Mouse (Mus musculus): Measurements from ENCODE around the gene Brpf1. TPM values are rescaled to one million over a fixed set of nuclear protein-coding genes. Genes with fewer than 3 reads are reported as not detected.

Gene Brpf1
- polyA plus RNA-seq, 1 experiment from 2014 or later, result 7.3 TPM

GRCm38 (mm10) chr6:113352820-113353219, 45.9 kb downstream of the Brpf1 start:
- Histone ChIP-seq H3K4me2 (replicated peaks; ENCODE audit: low read depth) (no peak overlapping the region), H3K4me1 (replicated peaks; ENCODE audit: control insufficient read depth, insufficient read depth, low read length) (no peaks in the 10 kb centered on the region), H3K4me3 (ENCODE audit: low read depth, low read length) (no peak overlapping the region), H3K27me3 (replicated peaks; ENCODE audit: control insufficient read depth, insufficient read depth, low read length) (no peaks in the 10 kb centered on the region), H3K9me3 (ENCODE audit: control insufficient read depth) (no peaks in the 10 kb centered on the region), H3K9ac (ENCODE audit: low read depth, low read length) (no peak overlapping the region), H3K27ac (ENCODE audit: low read depth, low read length) (no peak overlapping the region), H3K36me3 (ENCODE audit: control insufficient read depth, insufficient read depth) (no peaks in the 10 kb centered on the region)
- 76% methylated on average over 3 of the region's 3 CpGs for WGBS
- no peak for TF ChIP-seq CTCF (IDR thresholded peaks at IDR 0.05; ENCODE audit: low read depth)
- no peak for ATAC-seq

GRCm38 (mm10) chr6:113353696-113354095, 46.8 kb downstream of the Brpf1 start:
- no peak for TF ChIP-seq CTCF (IDR thresholded peaks at IDR 0.05; ENCODE audit: low read depth)
- Histone ChIP-seq H3K27me3 (replicated peaks; ENCODE audit: control insufficient read depth, insufficient read depth, low read length) (no peaks in the 10 kb centered on the region), H3K36me3 (ENCODE audit: control insufficient read depth, insufficient read depth) (no peaks in the 10 kb centered on the region), H3K9ac (ENCODE audit: low read depth, low read length) (no peak overlapping the region), H3K27ac (ENCODE audit: low read depth, low read length) (no peak overlapping the region), H3K4me2 (replicated peaks; ENCODE audit: low read depth) (no peak overlapping the region), H3K4me3 (ENCODE audit: low read depth, low read length) (no peak overlapping the region), H3K4me1 (replicated peaks; ENCODE audit: control insufficient read depth, insufficient read depth, low read length) (no peaks in the 10 kb centered on the region), H3K9me3 (ENCODE audit: control insufficient read depth) (no peaks in the 10 kb centered on the region)
- 59% methylated on average over 3 of the region's 3 CpGs for WGBS
- ATAC-seq, result no peak

GRCm38 (mm10) chr6:113361476-113361875, 54.5 kb downstream of the Brpf1 start:
- no peak for ATAC-seq
- Histone ChIP-seq H3K4me3 (ENCODE audit: low read depth, low read length) (no peak overlapping the region), H3K9me3 (ENCODE audit: control insufficient read depth) (no peaks in the 10 kb centered on the region), H3K9ac (ENCODE audit: low read depth, low read length) (no peak overlapping the region), H3K27me3 (replicated peaks; ENCODE audit: control insufficient read depth, insufficient read depth, low read length) (no peaks in the 10 kb centered on the region), H3K4me2 (replicated peaks; ENCODE audit: low read depth) (no peak overlapping the region), H3K27ac (ENCODE audit: low read depth, low read length) (no peak overlapping the region), H3K36me3 (ENCODE audit: control insufficient read depth, insufficient read depth) (peaks cover 5% of the 10 kb centered on the region; the same call in 1 of the 2 replicates), H3K4me1 (replicated peaks; ENCODE audit: control insufficient read depth, insufficient read depth, low read length) (no peaks in the 10 kb centered on the region)
- 79% methylated on average over 4 of the region's 4 CpGs for WGBS
- peak; percentile 41; the same call in 1 of the 2 replicates for TF ChIP-seq CTCF (IDR thresholded peaks at IDR 0.05; ENCODE audit: low read depth)

GRCm38 (mm10) chr6:113362241-113362640, 55.3 kb downstream of the Brpf1 start:
- Histone ChIP-seq H3K4me2 (replicated peaks; ENCODE audit: low read depth) (no peak overlapping the region), H3K36me3 (ENCODE audit: control insufficient read depth, insufficient read depth) (peaks cover 12% of the 10 kb centered on the region; the same call in 1 of the 2 replicates), H3K9ac (ENCODE audit: low read depth, low read length) (no peak overlapping the region), H3K4me1 (replicated peaks; ENCODE audit: control insufficient read depth, insufficient read depth, low read length) (no peaks in the 10 kb centered on the region), H3K27ac (ENCODE audit: low read depth, low read length) (no peak overlapping the region), H3K4me3 (ENCODE audit: low read depth, low read length) (no peak overlapping the region), H3K9me3 (ENCODE audit: control insufficient read depth) (no peaks in the 10 kb centered on the region), H3K27me3 (replicated peaks; ENCODE audit: control insufficient read depth, insufficient read depth, low read length) (no peaks in the 10 kb centered on the region)
- TF ChIP-seq CTCF (IDR thresholded peaks at IDR 0.05; ENCODE audit: low read depth), result no peak
- no peak for ATAC-seq
- WGBS, result 95% methylated on average over 1 of the region's 1 CpGs

- Histone ChIP-seq H3K4me2 (replicated peaks; ENCODE audit: low read depth) (no peak overlapping the region), H3K27ac (ENCODE audit: low read depth, low read length) (no peak overlapping the region), H3K36me3 (ENCODE audit: control insufficient read depth, insufficient read depth) (peaks cover 16% of the 10 kb centered on the region; the same call in 1 of the 2 replicates), H3K9ac (ENCODE audit: low read depth, low read length) (no peak overlapping the region), H3K4me3 (ENCODE audit: low read depth, low read length) (no peak overlapping the region), H3K27me3 (replicated peaks; ENCODE audit: control insufficient read depth, insufficient read depth, low read length) (no peaks in the 10 kb centered on the region), H3K4me1 (replicated peaks; ENCODE audit: control insufficient read depth, insufficient read depth, low read length) (no peaks in the 10 kb centered on the region), H3K9me3 (ENCODE audit: control insufficient read depth) (no peaks in the 10 kb centered on the region)
- 58% methylated on average over 8 of the region's 8 CpGs for WGBS
- no peak for TF ChIP-seq CTCF (IDR thresholded peaks at IDR 0.05; ENCODE audit: low read depth)
- ATAC-seq, result no peak
Observed at GRCm38 (mm10) chr6:113364518-113365135, 57.7 kb downstream of the Brpf1 start.

GRCm38 (mm10) chr6:113366639-113367038, 59.7 kb downstream of the Brpf1 start:
- Histone ChIP-seq H3K9ac (ENCODE audit: low read depth, low read length) (no peak overlapping the region), H3K27me3 (replicated peaks; ENCODE audit: control insufficient read depth, insufficient read depth, low read length) (no peaks in the 10 kb centered on the region), H3K36me3 (ENCODE audit: control insufficient read depth, insufficient read depth) (peaks cover 32% of the 10 kb centered on the region), H3K9me3 (ENCODE audit: control insufficient read depth) (no peaks in the 10 kb centered on the region), H3K27ac (ENCODE audit: low read depth, low read length) (no peak overlapping the region), H3K4me3 (ENCODE audit: low read depth, low read length) (no peak overlapping the region), H3K4me2 (replicated peaks; ENCODE audit: low read depth) (no peak overlapping the region), H3K4me1 (replicated peaks; ENCODE audit: control insufficient read depth, insufficient read depth, low read length) (no peaks in the 10 kb centered on the region)
- TF ChIP-seq CTCF (IDR thresholded peaks at IDR 0.05; ENCODE audit: low read depth), result no peak
- whole genome bisulfite sequencing, result 91% methylated on average over 6 of the region's 6 CpGs
- no peak for ATAC-seq

Data from intestine, postnatal 0 days (tissue).